Mouse (Mus musculus): Measurements from ENCODE around the gene Pebp1. TPM values are rescaled to one million over a fixed set of nuclear protein-coding genes. Genes with fewer than 3 reads are reported as not detected.

The Pebp1 gene
- total and polyA plus RNA-seq, 3 experiments = 210 to 1,716 (median 337) TPM

GRCm38 (mm10) chr5:117274817-117275216 is 12.6 kb downstream of the Pebp1 start:
- TF ChIP-seq GATA2 (IDR thresholded peaks at IDR 0.05; ENCODE audit: borderline replicate concordance, low read depth, low read length) (no peak), TAL1 (conservative IDR thresholded peaks at IDR 0.05; ENCODE audit: low read depth, low read length) (no peak), CTCF (IDR thresholded peaks at IDR 0.05; ENCODE audit: low read depth, low read length) (no peak), GATA1 (IDR thresholded peaks at IDR 0.05; ENCODE audit: borderline replicate concordance, low read length) (no peak), POLR2AphosphoS5 (IDR thresholded peaks at IDR 0.05; ENCODE audit: insufficient replicate concordance, low read depth, low read length) (no peak)
- H3K36me3 ChIP-seq (replicated peaks) = peaks cover 74% of the 10 kb centered on the region
- no peak overlapping the region for H3K4me3 ChIP-seq (ENCODE audit: low read depth, low read length)
- H3K4me1 ChIP-seq (ENCODE audit: insufficient read depth, low read depth, low read length) = peaks cover 12% of the 10 kb centered on the region
- no peaks in the 10 kb centered on the region for H3K27me3 ChIP-seq (ENCODE audit: insufficient read depth, low read length)
- DNase-seq (ENCODE audit: low spot score) = no peak
- H3K9me3 ChIP-seq (replicated peaks) = peaks cover 3% of the 10 kb centered on the region
- no peak for ATAC-seq (ENCODE audit: extremely low read depth, insufficient number of reproducible peaks, low FRiP score, poor library complexity, severe bottlenecking)

- no peak overlapping the region for H3K4me3 ChIP-seq (ENCODE audit: low read depth, low read length)
- ATAC-seq (ENCODE audit: extremely low read depth, insufficient number of reproducible peaks, low FRiP score, poor library complexity, severe bottlenecking) (no peak), DNase-seq (ENCODE audit: low spot score) (no peak)
- no peaks in the 10 kb centered on the region for H3K9me3 ChIP-seq (replicated peaks)
- H3K27me3 ChIP-seq (ENCODE audit: insufficient read depth, low read length) = no peaks in the 10 kb centered on the region
- peaks cover 90% of the 10 kb centered on the region for H3K36me3 ChIP-seq (replicated peaks)
- H3K4me1 ChIP-seq (ENCODE audit: insufficient read depth, low read depth, low read length) = peaks cover 4% of the 10 kb centered on the region
- TF ChIP-seq TAL1 (conservative IDR thresholded peaks at IDR 0.05; ENCODE audit: low read depth, low read length) (no peak), POLR2AphosphoS5 (IDR thresholded peaks at IDR 0.05; ENCODE audit: insufficient replicate concordance, low read depth, low read length) (no peak), GATA1 (IDR thresholded peaks at IDR 0.05; ENCODE audit: borderline replicate concordance, low read length) (no peak), GATA2 (IDR thresholded peaks at IDR 0.05; ENCODE audit: borderline replicate concordance, low read depth, low read length) (no peak), CTCF (IDR thresholded peaks at IDR 0.05; ENCODE audit: low read depth, low read length) (no peak)
These were observed 15.5 kb downstream of the Pebp1 start for GRCm38 (mm10) chr5:117271945-117272344.

GRCm38 (mm10) chr5:117269395-117269794 is 18.0 kb downstream of the Pebp1 start:
- TF ChIP-seq POLR2AphosphoS5 (IDR thresholded peaks at IDR 0.05; ENCODE audit: insufficient replicate concordance, low read depth, low read length) (no peak), TAL1 (conservative IDR thresholded peaks at IDR 0.05; ENCODE audit: low read depth, low read length) (no peak), GATA1 (IDR thresholded peaks at IDR 0.05; ENCODE audit: borderline replicate concordance, low read length) (no peak)
- Histone ChIP-seq H3K27me3 (ENCODE audit: insufficient read depth, low read length) (no peaks in the 10 kb centered on the region), H3K36me3 (replicated peaks) (peaks cover 97% of the 10 kb centered on the region), H3K4me1 (ENCODE audit: insufficient read depth, low read depth, low read length) (peaks cover 4% of the 10 kb centered on the region), H3K9me3 (replicated peaks) (no peaks in the 10 kb centered on the region), H3K4me3 (ENCODE audit: low read depth, low read length) (no peak overlapping the region)
- DNase-seq (ENCODE audit: low spot score) = no peak
- ATAC-seq (ENCODE audit: extremely low read depth, insufficient number of reproducible peaks, low FRiP score, poor library complexity, severe bottlenecking) = no peak

- TF ChIP-seq TAL1 (conservative IDR thresholded peaks at IDR 0.05; ENCODE audit: low read depth, low read length) (no peak), CTCF (IDR thresholded peaks at IDR 0.05; ENCODE audit: low read depth, low read length) (no peak), GATA1 (IDR thresholded peaks at IDR 0.05; ENCODE audit: borderline replicate concordance, low read length) (no peak), POLR2AphosphoS5 (IDR thresholded peaks at IDR 0.05; ENCODE audit: insufficient replicate concordance, low read depth, low read length) (no peak), GATA2 (IDR thresholded peaks at IDR 0.05; ENCODE audit: borderline replicate concordance, low read depth, low read length) (no peak)
- Histone ChIP-seq H3K4me3 (ENCODE audit: low read depth, low read length) (no peak overlapping the region), H3K27me3 (ENCODE audit: insufficient read depth, low read length) (no peaks in the 10 kb centered on the region), H3K9me3 (replicated peaks) (no peaks in the 10 kb centered on the region), H3K36me3 (replicated peaks) (peaks cover 98% of the 10 kb centered on the region), H3K4me1 (ENCODE audit: insufficient read depth, low read depth, low read length) (peaks cover 4% of the 10 kb centered on the region)
- ATAC-seq (ENCODE audit: extremely low read depth, insufficient number of reproducible peaks, low FRiP score, poor library complexity, severe bottlenecking) = no peak
- no peak for DNase-seq (ENCODE audit: low spot score)
These were observed 18.7 kb downstream of the Pebp1 start for GRCm38 (mm10) chr5:117268749-117269148.

- no peak for TF ChIP-seq CTCF (IDR thresholded peaks at IDR 0.05; ENCODE audit: low read depth, low read length)
- no peak for TF ChIP-seq GATA2 (IDR thresholded peaks at IDR 0.05; ENCODE audit: borderline replicate concordance, low read depth, low read length)
- no peak for TF ChIP-seq TAL1 (conservative IDR thresholded peaks at IDR 0.05; ENCODE audit: low read depth, low read length)
- TF ChIP-seq POLR2AphosphoS5 (IDR thresholded peaks at IDR 0.05; ENCODE audit: insufficient replicate concordance, low read depth, low read length) = no peak; the same call in 1 of the 2 replicates
- TF ChIP-seq GATA1 (IDR thresholded peaks at IDR 0.05; ENCODE audit: borderline replicate concordance, low read length) = no peak
- Histone ChIP-seq H3K36me3 (replicated peaks) (peaks cover 98% of the 10 kb centered on the region), H3K4me1 (ENCODE audit: insufficient read depth, low read depth, low read length) (peaks cover under 1% of the 10 kb centered on the region; the same call in 1 of the 2 replicates), H3K4me3 (ENCODE audit: low read depth, low read length) (no peak overlapping the region), H3K9me3 (replicated peaks) (no peaks in the 10 kb centered on the region), H3K27me3 (ENCODE audit: insufficient read depth, low read length) (no peaks in the 10 kb centered on the region)
- DNase-seq (ENCODE audit: low spot score) = no peak
- no peak for ATAC-seq (ENCODE audit: extremely low read depth, insufficient number of reproducible peaks, low FRiP score, poor library complexity, severe bottlenecking)
These were observed 19.5 kb downstream of the Pebp1 start for GRCm38 (mm10) chr5:117267913-117268312.

GRCm38 (mm10) chr5:117264701-117265100 is 22.7 kb downstream of the Pebp1 start:
- Histone ChIP-seq H3K27me3 (ENCODE audit: insufficient read depth, low read length) (no peaks in the 10 kb centered on the region), H3K36me3 (replicated peaks) (peaks cover 99% of the 10 kb centered on the region), H3K4me1 (ENCODE audit: insufficient read depth, low read depth, low read length) (no peaks in the 10 kb centered on the region; the same call in 1 of the 2 replicates), H3K9me3 (replicated peaks) (no peaks in the 10 kb centered on the region), H3K4me3 (ENCODE audit: low read depth, low read length) (no peak overlapping the region)
- TF ChIP-seq TAL1 (conservative IDR thresholded peaks at IDR 0.05; ENCODE audit: low read depth, low read length) = no peak
- TF ChIP-seq POLR2AphosphoS5 (IDR thresholded peaks at IDR 0.05; ENCODE audit: insufficient replicate concordance, low read depth, low read length) = no peak
- no peak for TF ChIP-seq GATA2 (IDR thresholded peaks at IDR 0.05; ENCODE audit: borderline replicate concordance, low read depth, low read length)
- TF ChIP-seq GATA1 (IDR thresholded peaks at IDR 0.05; ENCODE audit: borderline replicate concordance, low read length) = no peak
- no peak for TF ChIP-seq CTCF (IDR thresholded peaks at IDR 0.05; ENCODE audit: low read depth, low read length)
- ATAC-seq (ENCODE audit: extremely low read depth, insufficient number of reproducible peaks, low FRiP score, poor library complexity, severe bottlenecking) (no peak), DNase-seq (ENCODE audit: low spot score) (no peak)
